Mouse (Mus musculus): ENCODE data around the gene Nat8f2. TPM values are rescaled to one million over a fixed set of nuclear protein-coding genes. Genes with fewer than 3 reads are reported as not detected.

Gene Nat8f2
- total and polyA plus RNA-seq, 2 experiments = 256 to 612 TPM

DNA sequence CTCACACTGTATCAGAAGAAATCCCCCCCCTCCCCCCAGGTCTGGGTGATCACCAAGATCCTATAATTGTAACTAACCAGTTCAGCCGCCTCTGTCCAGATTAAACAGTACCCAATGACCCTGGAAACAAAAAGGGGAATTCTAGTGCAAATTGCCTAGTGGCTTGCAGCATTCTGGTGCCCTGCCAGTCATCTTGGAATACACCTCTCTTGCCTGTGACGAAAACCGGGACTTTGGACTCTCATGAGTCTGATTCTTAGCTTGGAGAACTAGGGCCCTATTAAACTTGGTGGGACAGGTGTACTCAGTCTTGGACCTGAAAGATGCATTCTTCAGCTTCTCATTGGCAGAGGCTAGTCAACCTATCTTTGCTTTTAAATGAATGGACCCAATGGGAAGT lies 15.5 kb downstream of the Nat8f2 start:
- Histone ChIP-seq H3K27ac (replicated peaks; ENCODE audit: insufficient read depth, low read depth, low read length) (peak overlapping the region; percentile 99), H3K9ac (ENCODE audit: low read depth, low read length) (no peak overlapping the region), H3K4me1 (ENCODE audit: control insufficient read depth, insufficient read depth, low read length) (peaks cover 57% of the 10 kb centered on the region), H3K36me3 (ENCODE audit: control insufficient read depth, insufficient read depth, low read length) (no peaks in the 10 kb centered on the region), H3K4me3 (ENCODE audit: insufficient read depth, low read depth, low read length) (no peak overlapping the region), H3K27me3 (ENCODE audit: control insufficient read depth, insufficient read depth, low read length) (no peaks in the 10 kb centered on the region), H3K79me2 (ENCODE audit: control insufficient read depth, insufficient read depth, low read length) (0 out of 2 replicates have a peak, but pooled peaks cover 2% of the 10 kb centered on the region)
- TF ChIP-seq CTCF (IDR thresholded peaks at IDR 0.05; ENCODE audit: low read depth, low read length) (no peak), POLR2A (IDR thresholded peaks at IDR 0.05; ENCODE audit: extremely low read depth, insufficient read depth, low read length) (no peak)
- WGBS = 25% methylated on average over 3 of the region's 3 CpGs
- DNase-seq (ENCODE audit: extremely low read depth, low read depth, low spot score) = peak; percentile 99

DNA sequence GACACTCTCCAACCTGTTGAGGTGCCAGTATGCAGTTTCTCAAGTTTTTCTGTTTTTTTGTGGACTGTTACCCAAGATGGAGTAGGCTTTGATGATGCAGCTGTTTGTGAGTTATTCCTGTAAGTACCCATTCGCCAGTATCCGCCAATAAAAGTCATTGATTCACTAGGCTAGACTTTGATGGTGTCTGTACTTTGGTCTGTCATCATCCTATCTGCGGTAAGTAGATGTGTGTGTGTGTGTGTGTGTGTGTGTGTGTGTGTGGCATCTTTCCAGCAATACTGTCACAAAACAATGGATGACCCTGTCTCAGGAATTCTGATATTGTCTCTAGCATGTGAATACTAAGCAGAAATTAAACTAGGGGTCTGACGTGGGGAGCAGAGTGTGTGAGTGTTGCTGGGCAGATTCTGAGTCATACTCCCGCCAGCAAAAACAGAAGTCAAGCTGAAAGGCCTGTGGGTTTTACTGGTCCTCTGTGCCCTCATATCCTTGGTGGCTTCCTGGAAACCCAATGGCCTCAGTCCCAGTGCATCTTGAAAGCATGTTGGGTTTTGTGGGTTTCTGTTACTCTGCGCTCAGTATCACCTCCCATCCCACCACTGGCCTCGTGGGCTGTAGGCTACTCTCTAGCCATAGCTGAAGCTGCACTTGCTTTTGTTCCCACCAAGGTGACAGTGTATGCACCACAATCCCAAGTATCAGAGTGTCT lies 17.7 kb downstream of the Nat8f2 start:
- TF ChIP-seq CTCF (IDR thresholded peaks at IDR 0.05; ENCODE audit: low read depth, low read length) (no peak), POLR2A (IDR thresholded peaks at IDR 0.05; ENCODE audit: extremely low read depth, insufficient read depth, low read length) (no peak)
- Histone ChIP-seq H3K4me3 (ENCODE audit: insufficient read depth, low read depth, low read length) (no peak overlapping the region), H3K4me1 (ENCODE audit: control insufficient read depth, insufficient read depth, low read length) (peaks cover 62% of the 10 kb centered on the region), H3K9ac (ENCODE audit: low read depth, low read length) (no peak overlapping the region; the same call in 1 of the 2 replicates), H3K27ac (replicated peaks; ENCODE audit: insufficient read depth, low read depth, low read length) (peak overlapping the region; percentile 97), H3K27me3 (ENCODE audit: control insufficient read depth, insufficient read depth, low read length) (no peaks in the 10 kb centered on the region), H3K36me3 (ENCODE audit: control insufficient read depth, insufficient read depth, low read length) (no peaks in the 10 kb centered on the region), H3K79me2 (ENCODE audit: control insufficient read depth, insufficient read depth, low read length) (peaks cover 2% of the 10 kb centered on the region; the same call in 1 of the 2 replicates)
- 36% methylated on average over 7 of the region's 7 CpGs for WGBS
- peak; percentile 99 for DNase-seq (ENCODE audit: extremely low read depth, low read depth, low spot score)

DNA sequence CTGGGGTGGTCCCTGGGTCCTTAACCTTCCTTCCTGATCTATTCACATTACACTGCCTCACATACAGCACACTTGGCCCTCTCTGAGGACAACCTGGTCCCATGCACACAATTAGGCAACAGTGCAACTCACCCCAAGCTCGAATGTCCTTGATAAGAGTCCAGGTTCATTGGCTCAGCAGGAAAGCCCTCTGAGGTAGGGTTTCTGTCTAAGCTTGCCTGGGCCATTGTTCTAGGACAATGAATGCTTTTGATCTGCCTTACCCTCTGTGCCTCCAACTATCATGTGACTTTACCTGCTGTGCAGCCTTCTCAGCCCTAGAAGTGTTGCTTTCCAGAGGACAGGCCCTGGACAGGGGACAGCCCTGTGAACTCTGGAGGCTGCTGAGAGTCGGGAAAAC lies 19.7 kb downstream of the Nat8f2 start:
- Histone ChIP-seq H3K4me1 (ENCODE audit: control insufficient read depth, insufficient read depth, low read length) (peaks cover 58% of the 10 kb centered on the region), H3K9ac (ENCODE audit: low read depth, low read length) (peak overlapping the region; percentile 45), H3K79me2 (ENCODE audit: control insufficient read depth, insufficient read depth, low read length) (peaks cover 2% of the 10 kb centered on the region; the same call in 1 of the 2 replicates), H3K27me3 (ENCODE audit: control insufficient read depth, insufficient read depth, low read length) (no peaks in the 10 kb centered on the region), H3K4me3 (ENCODE audit: insufficient read depth, low read depth, low read length) (no peak overlapping the region), H3K27ac (replicated peaks; ENCODE audit: insufficient read depth, low read depth, low read length) (peak overlapping the region; percentile 97), H3K36me3 (ENCODE audit: control insufficient read depth, insufficient read depth, low read length) (no peaks in the 10 kb centered on the region)
- WGBS = 12% methylated on average over 2 of the region's 2 CpGs
- DNase-seq (ENCODE audit: extremely low read depth, low read depth, low spot score) = peak; percentile 98
- TF ChIP-seq POLR2A (IDR thresholded peaks at IDR 0.05; ENCODE audit: extremely low read depth, insufficient read depth, low read length) = no peak
- no peak for TF ChIP-seq CTCF (IDR thresholded peaks at IDR 0.05; ENCODE audit: low read depth, low read length)

DNA sequence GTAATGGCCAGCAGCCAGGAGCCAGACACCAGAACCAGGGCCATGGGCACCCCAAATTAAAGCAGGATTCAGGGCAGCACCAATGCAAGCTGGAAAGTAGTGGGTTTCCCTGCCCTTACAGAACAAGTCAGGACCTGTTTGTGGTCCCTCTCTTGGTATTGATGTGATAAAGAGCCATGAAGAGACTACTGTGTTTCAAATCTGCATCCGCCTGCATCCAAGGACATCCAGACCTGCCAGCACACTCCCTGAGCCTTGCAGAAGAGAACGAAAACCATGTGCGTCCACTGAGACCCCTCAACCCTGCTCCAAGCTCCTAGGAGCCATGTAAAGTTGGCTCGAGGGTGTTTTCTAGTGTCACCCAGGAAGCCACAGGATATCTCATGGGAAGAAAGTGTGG lies 20.8 kb downstream of the Nat8f2 start:
- WGBS = 90% methylated on average over 4 of the region's 4 CpGs
- H3K4me3 ChIP-seq (ENCODE audit: insufficient read depth, low read depth, low read length) = no peak overlapping the region
- no peaks in the 10 kb centered on the region for H3K36me3 ChIP-seq (ENCODE audit: control insufficient read depth, insufficient read depth, low read length)
- peaks cover 2% of the 10 kb centered on the region; the same call in 1 of the 2 replicates for H3K79me2 ChIP-seq (ENCODE audit: control insufficient read depth, insufficient read depth, low read length)
- H3K9ac ChIP-seq (ENCODE audit: low read depth, low read length) = no peak overlapping the region
- no peaks in the 10 kb centered on the region for H3K27me3 ChIP-seq (ENCODE audit: control insufficient read depth, insufficient read depth, low read length)
- H3K27ac ChIP-seq (replicated peaks; ENCODE audit: insufficient read depth, low read depth, low read length) = peak overlapping the region; percentile 97
- peaks cover 55% of the 10 kb centered on the region for H3K4me1 ChIP-seq (ENCODE audit: control insufficient read depth, insufficient read depth, low read length)
- DNase-seq (ENCODE audit: extremely low read depth, low read depth, low spot score) = no peak
- TF ChIP-seq CTCF (IDR thresholded peaks at IDR 0.05; ENCODE audit: low read depth, low read length) = no peak
- TF ChIP-seq POLR2A (IDR thresholded peaks at IDR 0.05; ENCODE audit: extremely low read depth, insufficient read depth, low read length) = no peak

DNA sequence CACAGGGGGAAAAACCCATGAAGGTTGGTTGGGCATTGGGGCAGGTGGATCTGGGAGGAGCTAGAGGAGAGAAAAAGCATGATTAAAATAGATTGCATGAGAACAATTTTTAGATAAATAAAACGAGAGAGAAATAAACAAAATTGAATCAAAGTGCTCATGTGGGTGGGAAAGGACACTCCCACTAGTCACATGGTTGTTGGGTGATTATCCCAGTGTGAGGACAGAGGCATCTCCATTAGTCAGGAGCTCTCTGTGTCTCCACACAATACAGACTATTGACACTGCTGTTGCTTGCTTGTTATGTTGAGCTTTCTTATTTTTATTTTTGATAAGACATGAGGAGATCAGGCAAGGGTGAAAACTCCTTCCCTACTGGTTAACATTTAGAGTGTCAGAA lies 22.0 kb downstream of the Nat8f2 start:
- peaks cover under 1% of the 10 kb centered on the region; the same call in 1 of the 2 replicates for H3K79me2 ChIP-seq (ENCODE audit: control insufficient read depth, insufficient read depth, low read length)
- H3K4me3 ChIP-seq (ENCODE audit: insufficient read depth, low read depth, low read length) = no peak overlapping the region
- peaks cover 49% of the 10 kb centered on the region for H3K4me1 ChIP-seq (ENCODE audit: control insufficient read depth, insufficient read depth, low read length)
- H3K36me3 ChIP-seq (ENCODE audit: control insufficient read depth, insufficient read depth, low read length) = no peaks in the 10 kb centered on the region
- no peak for TF ChIP-seq CTCF (IDR thresholded peaks at IDR 0.05; ENCODE audit: low read depth, low read length)
- no peak for TF ChIP-seq POLR2A (IDR thresholded peaks at IDR 0.05; ENCODE audit: extremely low read depth, insufficient read depth, low read length)
- 7% methylated on average over 1 of the region's 1 CpGs for WGBS
- H3K27me3 ChIP-seq (ENCODE audit: control insufficient read depth, insufficient read depth, low read length) = no peaks in the 10 kb centered on the region
- H3K9ac ChIP-seq (ENCODE audit: low read depth, low read length) = 0 out of 2 replicates have a peak overlapping the region, but pooled peaks have one; percentile 18
- H3K27ac ChIP-seq (replicated peaks; ENCODE audit: insufficient read depth, low read depth, low read length) = peak overlapping the region; percentile 97
- peak; percentile 71 for DNase-seq (ENCODE audit: extremely low read depth, low read depth, low spot score)

All from liver, adult 2 months (tissue).